Mouse (Mus musculus) fibroblast of lung, adult 2 months (primary cell): ENCODE results near the gene Kcng3.

Experiments used
- DNase-seq: peaks from one replicate; pipeline ENCODE4 v3.0.0-alpha.2; 2011; ENCODE audit warnings: low read depth

Gene Kcng3

GRCm38 (mm10) chr17:83554997-83555396, 76.7 kb downstream of the Kcng3 start:
- no peak for DNase-seq

- no peak for DNase-seq
These were observed 83.0 kb downstream of the Kcng3 start for GRCm38 (mm10) chr17:83548501-83549233.

GRCm38 (mm10) chr17:83547145-83547544, 84.5 kb downstream of the Kcng3 start:
- DNase-seq: no peak

- DNase-seq: no peak
These were observed 85.6 kb downstream of the Kcng3 start for GRCm38 (mm10) chr17:83545756-83546742.

GRCm38 (mm10) chr17:83545259-83545658, 86.4 kb downstream of the Kcng3 start:
- no peak for DNase-seq

- DNase-seq: peak; percentile 65
These were observed 89.3 kb downstream of the Kcng3 start for GRCm38 (mm10) chr17:83542424-83542823.

- no peak for DNase-seq
These were observed 92.2 kb downstream of the Kcng3 start for GRCm38 (mm10) chr17:83539262-83540037.

- no peak for DNase-seq
These were observed 93.0 kb downstream of the Kcng3 start for GRCm38 (mm10) chr17:83538694-83539093.

GRCm38 (mm10) chr17:83538141-83538540, 93.6 kb downstream of the Kcng3 start:
- DNase-seq: no peak
